Mouse (Mus musculus) neural tube, embryonic 13.5 days (tissue): Measurements from ENCODE around the gene Atl1. TPM values are rescaled to one million over a fixed set of nuclear protein-coding genes. Genes with fewer than 3 reads are reported as not detected.

Experiments used
- ATAC-seq: fragments of 200-750 bp; cut with Nextera tagmentation; 2 replicates; pipeline ENCODE4 v1.8.0; 2017; ENCODE audit warnings: low read depth, mild to moderate bottlenecking, moderate TSS enrichment, moderate library complexity
- H3K27ac ChIP-seq: fragments of 300-500 bp; sonication (generic); replicated peaks from 2 replicates; pipeline ENCODE4 v1.5.1; 2015; ENCODE audit warnings: moderate library complexity, mild to moderate bottlenecking, inconsistent platforms
- H3K27me3 ChIP-seq: fragments of 300-500 bp; sonication (generic); 2 replicates; pipeline ENCODE4 v1.6.1; 2015; ENCODE audit warnings: mild to moderate bottlenecking, inconsistent platforms
- H3K36me3 ChIP-seq: fragments of 300-500 bp; sonication (generic); 2 replicates; pipeline ENCODE4 v1.6.1; 2015; ENCODE audit warnings: mild to moderate bottlenecking, inconsistent platforms
- H3K4me1 ChIP-seq: fragments of 300-500 bp; sonication (generic); replicated peaks from 2 replicates; pipeline ENCODE4 v1.6.1; 2015; ENCODE audit warnings: inconsistent platforms
- H3K4me2 ChIP-seq: fragments of 300-500 bp; sonication (generic); 2 replicates; pipeline ENCODE4 v1.6.1; 2015; ENCODE audit warnings: inconsistent platforms, mild to moderate bottlenecking, moderate library complexity
- H3K4me3 ChIP-seq: fragments of 300-500 bp; sonication (generic); 2 replicates; pipeline ENCODE4 v1.5.1; 2015; ENCODE audit warnings: mild to moderate bottlenecking, inconsistent platforms
- H3K9ac ChIP-seq: fragments of 300-500 bp; sonication (generic); 2 replicates; pipeline ENCODE4 v1.6.1; 2015; ENCODE audit warnings: moderate library complexity, mild to moderate bottlenecking, inconsistent platforms
- H3K9me3 ChIP-seq: fragments of 300-500 bp; sonication (generic); 2 replicates; pipeline ENCODE4 v1.6.1; 2016; ENCODE audit warnings: inconsistent platforms
- WGBS: fragments of 180-500 bp; shearing (Covaris S2); methylation state at CpG from one replicate; pipeline ENCODE4 v1.1.7; 2015; 5-methylcytosine and 5-hydroxymethylcytosine counted together
- polyA plus RNA-seq: library from polyadenylated mRNA; unstranded; fragments of >200 nt; fragmentation: Nextera tagmentation; extraction: Ambion mirVana; gene quantifications from 2 replicates; pipeline ENCODE4 v1.2.1, GENCODE M21; 2015

Gene Atl1
- polyA plus RNA-seq, 1 experiment from 2014 or later, result 115 TPM

DNA sequence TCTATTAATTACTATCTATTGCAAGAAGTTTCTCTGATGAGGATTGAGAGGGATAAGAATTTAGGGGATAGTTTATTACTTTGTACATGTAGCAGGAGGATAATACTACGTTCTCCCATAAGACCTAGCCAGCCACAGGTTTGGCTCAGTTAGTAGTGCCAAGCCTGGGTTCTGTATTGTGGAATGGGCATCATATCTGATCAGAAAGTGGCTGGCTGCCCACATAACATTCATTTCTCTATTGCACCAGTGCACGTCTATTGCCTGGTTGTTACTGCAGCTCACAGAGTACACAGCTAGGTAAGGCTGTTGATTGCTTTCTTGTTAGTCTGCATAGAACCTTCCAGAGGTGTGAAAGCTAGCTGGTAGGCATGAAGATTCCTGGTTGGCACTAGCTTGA is 25.5 kb downstream of the Atl1 start:
- WGBS, result 84% methylated on average over 2 of the region's 2 CpGs
- no peak for ATAC-seq
- no peak overlapping the region for H3K4me3 ChIP-seq
- no peak overlapping the region for H3K4me2 ChIP-seq
- no peaks in the 10 kb centered on the region for H3K36me3 ChIP-seq
- H3K9ac ChIP-seq, result no peak overlapping the region
- no peaks in the 10 kb centered on the region for H3K9me3 ChIP-seq
- H3K4me1 ChIP-seq, result no peaks in the 10 kb centered on the region
- H3K27ac ChIP-seq, result no peak overlapping the region
- H3K27me3 ChIP-seq, result no peaks in the 10 kb centered on the region

DNA sequence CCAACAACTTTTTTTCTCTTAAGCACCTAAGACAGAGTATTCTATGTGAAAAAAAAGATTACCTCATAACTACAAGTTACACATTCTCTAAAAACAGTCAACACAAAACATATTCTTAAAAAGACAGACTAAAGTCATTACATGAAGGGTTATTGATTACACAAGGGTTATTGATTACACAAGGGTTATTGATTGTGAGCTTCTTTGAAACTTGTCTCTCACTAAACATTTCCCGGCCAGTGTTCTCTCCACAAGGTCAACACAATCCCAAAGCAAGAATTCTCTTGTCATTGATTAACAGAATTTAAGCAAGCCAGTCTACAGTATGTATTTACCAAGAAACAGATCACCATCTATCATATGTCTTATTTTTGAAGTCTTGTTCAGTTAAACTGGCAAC is 29.7 kb downstream of the Atl1 start:
- Histone ChIP-seq H3K36me3 (peaks cover 12% of the 10 kb centered on the region), H3K9me3 (no peaks in the 10 kb centered on the region), H3K4me3 (no peak overlapping the region), H3K9ac (no peak overlapping the region), H3K4me2 (no peak overlapping the region), H3K4me1 (no peaks in the 10 kb centered on the region), H3K27ac (no peak overlapping the region), H3K27me3 (no peaks in the 10 kb centered on the region)
- WGBS, result 88% methylated on average over 1 of the region's 1 CpGs
- no peak for ATAC-seq

DNA sequence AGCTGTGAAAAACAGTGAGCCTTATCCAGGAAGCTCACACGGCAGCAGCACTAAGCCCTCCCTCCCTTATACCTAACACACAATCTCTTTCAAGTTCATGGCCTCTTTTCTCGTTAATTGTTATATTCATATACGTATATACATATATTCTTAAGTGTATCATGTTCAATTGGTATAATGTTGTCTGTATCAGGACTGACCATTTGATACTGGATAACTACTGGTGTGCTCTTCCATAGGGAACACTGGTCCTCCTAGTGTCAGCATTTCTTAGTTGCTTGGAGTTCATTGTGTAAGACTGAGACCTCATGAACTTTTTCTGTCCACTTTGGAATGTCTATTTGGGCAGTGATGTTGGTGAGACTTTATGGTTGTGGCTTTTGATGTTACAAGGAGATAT is 30.7 kb downstream of the Atl1 start:
- Histone ChIP-seq H3K27me3 (no peaks in the 10 kb centered on the region), H3K4me2 (no peak overlapping the region), H3K9ac (no peak overlapping the region), H3K4me1 (no peaks in the 10 kb centered on the region), H3K9me3 (no peaks in the 10 kb centered on the region), H3K27ac (no peak overlapping the region), H3K4me3 (no peak overlapping the region), H3K36me3 (peaks cover 22% of the 10 kb centered on the region)
- ATAC-seq, result no peak
- WGBS, result 91% methylated on average over 3 of the region's 3 CpGs

DNA sequence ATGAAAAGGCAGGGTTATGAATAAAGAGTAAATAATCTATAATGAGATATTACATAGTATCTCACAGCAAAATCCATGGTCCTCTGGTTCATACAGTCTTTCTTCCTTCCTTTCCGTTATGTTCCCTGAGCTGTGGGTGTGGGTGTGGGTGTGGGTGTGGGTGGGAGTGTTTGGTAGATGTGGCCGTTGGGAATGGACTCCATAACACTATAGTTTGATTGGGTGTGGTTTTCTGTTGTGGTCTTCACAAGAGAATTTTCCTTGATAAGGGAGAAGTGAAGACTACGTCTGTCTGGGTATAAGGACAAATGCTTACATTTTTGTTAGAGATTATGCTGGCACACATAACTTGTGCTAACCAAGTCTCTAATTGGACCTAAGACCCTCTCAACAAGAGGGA is 31.2 kb downstream of the Atl1 start:
- peaks cover 24% of the 10 kb centered on the region for H3K36me3 ChIP-seq
- H3K4me2 ChIP-seq, result no peak overlapping the region
- no peaks in the 10 kb centered on the region for H3K4me1 ChIP-seq
- H3K4me3 ChIP-seq, result no peak overlapping the region
- H3K27me3 ChIP-seq, result no peaks in the 10 kb centered on the region
- 65% methylated on average over 3 of the region's 3 CpGs for WGBS
- no peaks in the 10 kb centered on the region for H3K9me3 ChIP-seq
- H3K27ac ChIP-seq, result no peak overlapping the region
- no peak overlapping the region for H3K9ac ChIP-seq
- ATAC-seq, result no peak

DNA sequence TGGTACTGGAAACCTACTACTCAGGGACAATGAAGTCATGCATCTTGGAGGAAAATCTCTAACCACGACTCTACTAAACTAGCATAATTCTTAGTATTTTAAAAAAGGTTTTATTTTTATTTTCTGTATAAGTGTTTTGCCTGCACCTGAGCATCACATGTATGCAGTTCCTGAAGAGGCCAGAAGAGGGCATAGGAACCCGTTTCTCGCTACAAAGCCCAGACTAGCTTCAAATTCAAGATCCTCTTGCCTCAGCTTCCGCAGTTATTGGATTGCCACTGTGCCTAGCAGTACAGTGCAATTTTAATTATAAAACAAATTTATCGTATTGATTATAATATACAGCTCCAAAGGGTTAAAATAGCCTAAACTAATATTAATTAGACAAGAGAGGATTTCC is 31.6 kb downstream of the Atl1 start:
- no peak for ATAC-seq
- no peaks in the 10 kb centered on the region for H3K27me3 ChIP-seq

DNA sequence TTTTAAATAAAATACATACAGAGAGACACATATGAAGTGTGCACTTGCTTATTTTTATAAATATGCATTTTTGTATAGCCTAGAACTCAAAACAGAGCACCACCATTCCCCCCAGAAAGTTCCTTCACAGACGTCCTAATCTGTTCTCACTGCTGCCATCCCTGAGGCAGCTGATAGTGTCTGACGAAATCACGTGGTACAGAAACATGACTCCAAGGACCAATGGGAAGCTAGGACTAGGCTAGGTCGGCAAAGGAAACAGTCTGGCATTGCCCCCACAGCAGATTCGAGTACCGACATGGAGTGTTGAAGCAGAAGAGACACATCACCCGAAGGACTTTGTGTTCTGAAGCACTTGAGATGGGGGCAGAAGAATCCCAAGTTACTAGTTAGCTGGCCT is 34.3 kb downstream of the Atl1 start:
- no peak overlapping the region for H3K4me3 ChIP-seq
- H3K4me1 ChIP-seq, result no peaks in the 10 kb centered on the region
- no peaks in the 10 kb centered on the region for H3K9me3 ChIP-seq
- peaks cover 44% of the 10 kb centered on the region for H3K36me3 ChIP-seq
- H3K27ac ChIP-seq, result no peak overlapping the region
- H3K4me2 ChIP-seq, result no peak overlapping the region
- no peak overlapping the region for H3K9ac ChIP-seq
- ATAC-seq, result no peak
- WGBS, result 64% methylated on average over 7 of the region's 7 CpGs
- no peaks in the 10 kb centered on the region for H3K27me3 ChIP-seq

More for the DNA sequence above, 31.6 kb downstream of the Atl1 start:
- Histone ChIP-seq H3K27ac (no peak overlapping the region), H3K9me3 (no peaks in the 10 kb centered on the region), H3K36me3 (peaks cover 25% of the 10 kb centered on the region), H3K4me3 (no peak overlapping the region), H3K4me2 (no peak overlapping the region), H3K9ac (no peak overlapping the region), H3K4me1 (no peaks in the 10 kb centered on the region)
- 12% methylated on average over 5 of the region's 5 CpGs for WGBS

- no peaks in the 10 kb centered on the region for H3K9me3 ChIP-seq
- H3K27ac ChIP-seq, result no peak overlapping the region
- no peak for ATAC-seq
- H3K9ac ChIP-seq, result no peak overlapping the region
- no peak overlapping the region for H3K4me3 ChIP-seq
- 60% methylated on average over 5 of the region's 5 CpGs for WGBS
- H3K4me1 ChIP-seq, result no peaks in the 10 kb centered on the region
- peaks cover 69% of the 10 kb centered on the region for H3K36me3 ChIP-seq
- no peaks in the 10 kb centered on the region for H3K27me3 ChIP-seq
- no peak overlapping the region for H3K4me2 ChIP-seq
Observed at GRCm38 (mm10) chr12:69937731-69938130, 45.3 kb downstream of the Atl1 start.

GRCm38 (mm10) chr12:69939291-69939690 is 46.9 kb downstream of the Atl1 start:
- 68% methylated on average over 2 of the region's 2 CpGs for WGBS
- Histone ChIP-seq H3K9me3 (no peaks in the 10 kb centered on the region), H3K4me3 (no peak overlapping the region), H3K27ac (no peak overlapping the region), H3K9ac (no peak overlapping the region), H3K4me1 (no peaks in the 10 kb centered on the region), H3K27me3 (no peaks in the 10 kb centered on the region), H3K36me3 (peaks cover 60% of the 10 kb centered on the region), H3K4me2 (no peak overlapping the region)
- ATAC-seq, result no peak

GRCm38 (mm10) chr12:69941655-69942329 is 49.4 kb downstream of the Atl1 start:
- Histone ChIP-seq H3K36me3 (peaks cover 50% of the 10 kb centered on the region), H3K4me1 (no peaks in the 10 kb centered on the region), H3K4me2 (no peak overlapping the region), H3K27me3 (no peaks in the 10 kb centered on the region), H3K27ac (no peak overlapping the region), H3K9me3 (no peaks in the 10 kb centered on the region), H3K9ac (no peak overlapping the region), H3K4me3 (no peak overlapping the region)
- ATAC-seq, result no peak
- WGBS, result 79% methylated on average over 1 of the region's 1 CpGs

DNA sequence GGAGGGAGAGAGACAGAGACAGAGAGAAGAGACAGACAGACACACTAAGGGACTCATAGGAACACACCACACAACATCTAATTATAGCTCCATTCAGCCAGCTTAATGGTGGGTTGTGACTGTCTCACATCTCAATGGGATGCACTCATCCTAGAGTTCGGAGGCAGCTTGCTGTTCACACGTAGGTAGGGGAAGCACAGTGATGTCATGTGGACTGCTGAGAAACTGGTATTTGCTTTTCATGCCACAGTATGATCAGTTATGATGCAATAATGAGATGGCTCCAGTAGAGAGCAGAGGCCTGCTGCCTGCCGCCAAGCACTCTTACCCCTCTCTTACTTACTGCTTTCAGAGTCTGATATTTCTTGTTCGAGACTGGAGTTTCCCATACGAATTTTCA is 53.4 kb downstream of the Atl1 start:
- H3K4me1 ChIP-seq, result no peaks in the 10 kb centered on the region
- no peak overlapping the region for H3K4me3 ChIP-seq
- 92% methylated on average over 5 of the region's 5 CpGs for WGBS
- H3K27me3 ChIP-seq, result no peaks in the 10 kb centered on the region
- H3K9ac ChIP-seq, result no peak overlapping the region
- no peak for ATAC-seq
- H3K4me2 ChIP-seq, result no peak overlapping the region
- H3K27ac ChIP-seq, result no peak overlapping the region
- no peaks in the 10 kb centered on the region for H3K9me3 ChIP-seq
- H3K36me3 ChIP-seq, result peaks cover 51% of the 10 kb centered on the region

DNA sequence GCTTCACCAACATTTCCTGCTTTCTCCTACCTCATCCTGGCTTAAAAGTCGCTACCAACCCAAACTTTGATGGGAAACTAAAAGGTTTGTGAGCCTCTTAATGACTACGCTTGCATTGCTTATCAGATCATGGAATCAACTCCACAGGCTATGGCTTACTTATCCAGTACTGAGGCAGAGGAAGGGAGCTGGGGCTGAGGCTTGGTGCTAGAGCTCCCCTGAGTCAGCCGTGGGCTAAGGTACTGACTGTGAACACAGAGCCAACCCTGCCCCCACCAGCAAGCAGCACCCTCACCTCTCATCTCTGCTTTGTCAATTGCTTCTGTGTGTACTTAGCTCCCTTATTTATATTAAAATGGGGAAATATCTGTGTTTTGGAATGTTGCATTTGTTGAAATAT is 55.1 kb downstream of the Atl1 start:
- ATAC-seq, result no peak
- no peaks in the 10 kb centered on the region for H3K4me1 ChIP-seq
- H3K4me2 ChIP-seq, result no peak overlapping the region
- H3K27me3 ChIP-seq, result no peaks in the 10 kb centered on the region
- H3K27ac ChIP-seq, result no peak overlapping the region
- 83% methylated on average over 3 of the region's 3 CpGs for WGBS
- H3K36me3 ChIP-seq, result peaks cover 52% of the 10 kb centered on the region
- H3K9me3 ChIP-seq, result no peaks in the 10 kb centered on the region
- H3K9ac ChIP-seq, result no peak overlapping the region
- H3K4me3 ChIP-seq, result no peak overlapping the region

- H3K4me1 ChIP-seq, result no peaks in the 10 kb centered on the region
- H3K36me3 ChIP-seq, result peaks cover 73% of the 10 kb centered on the region
- H3K9me3 ChIP-seq, result no peaks in the 10 kb centered on the region
- H3K4me3 ChIP-seq, result no peak overlapping the region
- H3K27ac ChIP-seq, result no peak overlapping the region
- H3K9ac ChIP-seq, result no peak overlapping the region
- no peak for ATAC-seq
- WGBS, result 89% methylated on average over 2 of the region's 2 CpGs
- no peak overlapping the region for H3K4me2 ChIP-seq
- H3K27me3 ChIP-seq, result no peaks in the 10 kb centered on the region
Observed at GRCm38 (mm10) chr12:69957378-69957777, 65.0 kb downstream of the Atl1 start.

GRCm38 (mm10) chr12:69962468-69962867 is 70.1 kb downstream of the Atl1 start:
- Histone ChIP-seq H3K4me1 (no peaks in the 10 kb centered on the region), H3K9ac (no peak overlapping the region), H3K27ac (no peak overlapping the region), H3K36me3 (peaks cover 80% of the 10 kb centered on the region), H3K4me3 (no peak overlapping the region), H3K9me3 (no peaks in the 10 kb centered on the region), H3K4me2 (no peak overlapping the region), H3K27me3 (no peaks in the 10 kb centered on the region)
- ATAC-seq, result no peak
- WGBS, result 68% methylated on average over 4 of the region's 4 CpGs
